Comparison of ENCODE assay signal across 8 mouse cellular contexts in genomic region chr9:84343435-84344095, GRCm38 (mm10).
DNase-seq lines count a peak whose midpoint lies in the region; ATAC-seq and TF ChIP-seq lines count a peak whose summit lies in the region.

No protein-coding gene starts in this region.

- peak; percentile 94 for DNase-seq in brain, embryonic 14.5 days (ENCODE audit: low read depth)
- peak; percentile 1 for DNase-seq in heart, postnatal 25 days (ENCODE audit: low spot score)
- peak; percentile 88 for DNase-seq in kidney, postnatal 4 days
- DNase-seq in liver, embryonic 14.5 days (ENCODE audit: low read depth in 3 of 3, low spot score in 3 of 3) = peak; percentile 23 to 43 (median 29)
- peak; percentile 88 for DNase-seq in neural tube, embryonic 11.5 days (ENCODE audit: low spot score)

- no peaks in the 10 kb centered on the region for H3K27me3 ChIP-seq in forebrain, embryonic 12.5 days
- H3K27me3 ChIP-seq in liver, embryonic 14.5 days (ENCODE audit: control insufficient read depth, insufficient read depth, low read length) = no peaks in the 10 kb centered on the region
- no peaks in the 10 kb centered on the region for H3K27me3 ChIP-seq in neural tube, embryonic 11.5 days (ENCODE audit: control insufficient read depth, insufficient read depth, low read length)
- no peaks in the 10 kb centered on the region for H3K27me3 ChIP-seq in stomach, embryonic 16.5 days (ENCODE audit: control insufficient read depth, insufficient read depth, low read length)

- no peak overlapping the region for H3K4me3 ChIP-seq in forebrain, embryonic 12.5 days (replicated peaks)
- no peak overlapping the region for H3K4me3 ChIP-seq in liver, embryonic 14.5 days (ENCODE audit: insufficient read depth in 1 of 2, low read depth in 2 of 2, low read length in 2 of 2)
- no peak overlapping the region for H3K4me3 ChIP-seq in neural tube, embryonic 11.5 days (ENCODE audit: low read depth, low read length)
- no peak overlapping the region for H3K4me3 ChIP-seq in stomach, embryonic 16.5 days (replicated peaks; ENCODE audit: low read length)

- H3K9ac ChIP-seq in forebrain, embryonic 12.5 days = no peak overlapping the region
- H3K9ac ChIP-seq in liver, embryonic 14.5 days (replicated peaks) = no peak overlapping the region
- no peak overlapping the region for H3K9ac ChIP-seq in neural tube, embryonic 11.5 days (ENCODE audit: low read length)
- H3K9ac ChIP-seq in stomach, embryonic 16.5 days (ENCODE audit: low read length) = no peak overlapping the region

- H3K9me3 ChIP-seq in forebrain, embryonic 12.5 days = no peaks in the 10 kb centered on the region
- H3K9me3 ChIP-seq in liver, embryonic 14.5 days (ENCODE audit: control insufficient read depth, low read length) = no peaks in the 10 kb centered on the region
- no peaks in the 10 kb centered on the region for H3K9me3 ChIP-seq in neural tube, embryonic 11.5 days (ENCODE audit: control insufficient read depth, low read length)
- H3K9me3 ChIP-seq in stomach, embryonic 16.5 days (replicated peaks; ENCODE audit: control insufficient read depth, low read length) = no peaks in the 10 kb centered on the region

- TF ChIP-seq POLR2A in brain, embryonic 14.5 days (IDR thresholded peaks at IDR 0.05; ENCODE audit: borderline replicate concordance, extremely low read depth, insufficient read depth, insufficient read length, poor library complexity, severe bottlenecking) = no peak

- peak; percentile 78 for TF ChIP-seq CTCF in brain, embryonic 14.5 days (IDR thresholded peaks at IDR 0.05; ENCODE audit: borderline replicate concordance, extremely low read depth, insufficient read depth, insufficient read length)
- TF ChIP-seq CTCF in liver, embryonic 14.5 days (IDR thresholded peaks at IDR 0.05; ENCODE audit: low read depth) = peak; percentile 69

- TF ChIP-seq EP300 in liver, embryonic 14.5 days (IDR thresholded peaks at IDR 0.05; ENCODE audit: low read depth) = no peak

- intact Hi-C loops in heart, postnatal 25 days (cut with DNase I) = loop anchor here (5.0 to 10.0 kb wide), 3 partner anchors 389 to 1241 kb away; partner anchors contain the start of gene Tent5a

- no peak overlapping the region for H3K4me2 ChIP-seq in forebrain, embryonic 12.5 days
- no peak overlapping the region for H3K4me2 ChIP-seq in liver, embryonic 14.5 days (ENCODE audit: low read depth)
- H3K4me2 ChIP-seq in neural tube, embryonic 11.5 days (ENCODE audit: low read depth) = no peak overlapping the region
- H3K4me2 ChIP-seq in stomach, embryonic 16.5 days (ENCODE audit: low read depth, low read length) = no peak overlapping the region

- no peaks in the 10 kb centered on the region for H3K36me3 ChIP-seq in forebrain, embryonic 12.5 days (replicated peaks)
- no peaks in the 10 kb centered on the region for H3K36me3 ChIP-seq in liver, embryonic 14.5 days (replicated peaks; ENCODE audit: control insufficient read depth, insufficient read depth, low read depth)
- no peaks in the 10 kb centered on the region for H3K36me3 ChIP-seq in neural tube, embryonic 11.5 days (ENCODE audit: control insufficient read depth, insufficient read depth, low read length)
- H3K36me3 ChIP-seq in stomach, embryonic 16.5 days (ENCODE audit: control insufficient read depth, insufficient read depth, low read length) = no peaks in the 10 kb centered on the region

- WGBS in forebrain, embryonic 12.5 days = 14% methylated on average over 7 of the region's 7 CpGs
- WGBS in liver, embryonic 14.5 days (ENCODE audit: insufficient replicate concordance) = 6% methylated on average over 7 of the region's 7 CpGs
- WGBS in neural tube, embryonic 11.5 days = 17% methylated on average over 7 of the region's 7 CpGs
- 16% methylated on average over 7 of the region's 7 CpGs for WGBS in stomach, embryonic 16.5 days

- peak; percentile 75 for ATAC-seq in CD4-positive, CD25-positive, alpha-beta regulatory T cell, adult 4 months
- ATAC-seq in forebrain, embryonic 12.5 days (ENCODE audit: low FRiP score) = peak; percentile 94
- ATAC-seq in liver, embryonic 14.5 days (ENCODE audit: insufficient read depth) = 0 out of 2 replicates have a peak, but pooled peaks have one; percentile 31
- peak; percentile 96 for ATAC-seq in neural tube, embryonic 11.5 days (ENCODE audit: insufficient read depth, low FRiP score, low TSS enrichment)
- peak; percentile 82; the same call in 1 of the 2 replicates for ATAC-seq in stomach, embryonic 16.5 days (ENCODE audit: insufficient read depth, low FRiP score)

- no peak overlapping the region for H3K27ac ChIP-seq in forebrain, embryonic 12.5 days
- no peak overlapping the region for H3K27ac ChIP-seq in liver, embryonic 14.5 days
- no peak overlapping the region for H3K27ac ChIP-seq in neural tube, embryonic 11.5 days (ENCODE audit: low read depth, low read length)
- H3K27ac ChIP-seq in stomach, embryonic 16.5 days (ENCODE audit: low read length) = no peak overlapping the region

- H3K4me1 ChIP-seq in forebrain, embryonic 12.5 days = no peaks in the 10 kb centered on the region
- no peaks in the 10 kb centered on the region for H3K4me1 ChIP-seq in liver, embryonic 14.5 days (replicated peaks; ENCODE audit: control insufficient read depth in 2 of 2, insufficient read depth in 2 of 2, low read length in 1 of 2)
- H3K4me1 ChIP-seq in neural tube, embryonic 11.5 days (ENCODE audit: control insufficient read depth, insufficient read depth, low read length) = no peaks in the 10 kb centered on the region
- no peaks in the 10 kb centered on the region for H3K4me1 ChIP-seq in stomach, embryonic 16.5 days (ENCODE audit: control insufficient read depth, insufficient read depth, low read length)

Comparison
In these comparisons a context has a peak if more than half of its experiments do, and no peak if none do; other contexts are left out.
1. ATAC-seq: peak in every context shown above with its lines; median percentile 96 in neural tube, embryonic 11.5 days; 94 in forebrain, embryonic 12.5 days; 82 in stomach, embryonic 16.5 days; 75 in CD4-positive, CD25-positive, alpha-beta regulatory T cell, adult 4 months; 31 in liver, embryonic 14.5 days.
2. DNase-seq: peak in every context shown above with its lines; median percentile 94 in brain, embryonic 14.5 days; 88 in kidney, postnatal 4 days; 88 in neural tube, embryonic 11.5 days; 29 in liver, embryonic 14.5 days; 1 in heart, postnatal 25 days.